Mouse (Mus musculus): ENCODE measurements around the gene Ggps1. TPM values are rescaled to one million over a fixed set of nuclear protein-coding genes. Genes with fewer than 3 reads are reported as not detected.

The Ggps1 gene
- polyA plus RNA-seq, 1 experiment from 2014 or later: 56.3 TPM

GRCm38 (mm10) chr13:14068035-14068434, 4.7 kb upstream of the Ggps1 start:
- no peak overlapping the region for H3K9ac ChIP-seq (replicated peaks; ENCODE audit: low read depth, low read length)
- no peak overlapping the region for H3K4me3 ChIP-seq (ENCODE audit: low read depth, low read length)
- H3K4me2 ChIP-seq (replicated peaks; ENCODE audit: low read depth, low read length): no peak overlapping the region
- no peaks in the 10 kb centered on the region for H3K27me3 ChIP-seq (ENCODE audit: control insufficient read depth, insufficient read depth, low read length)
- H3K4me1 ChIP-seq (ENCODE audit: control insufficient read depth, insufficient read depth, low read length): no peaks in the 10 kb centered on the region
- no peaks in the 10 kb centered on the region for H3K9me3 ChIP-seq (ENCODE audit: control insufficient read depth, low read depth, low read length)
- no peak for ATAC-seq (ENCODE audit: insufficient number of reproducible peaks, insufficient read depth, low FRiP score, low read depth)
- no peak overlapping the region for H3K27ac ChIP-seq (ENCODE audit: low read length)
- peaks cover 2% of the 10 kb centered on the region for H3K36me3 ChIP-seq (ENCODE audit: control insufficient read depth, insufficient read depth, low read length)

GRCm38 (mm10) chr13:14065701-14066100, 2.4 kb upstream of the Ggps1 start:
- H3K4me2 ChIP-seq (replicated peaks; ENCODE audit: low read depth, low read length): no peak overlapping the region
- H3K4me1 ChIP-seq (ENCODE audit: control insufficient read depth, insufficient read depth, low read length): peaks cover 6% of the 10 kb centered on the region; the same call in 1 of the 2 replicates
- H3K4me3 ChIP-seq (ENCODE audit: low read depth, low read length): no peak overlapping the region; the same call in 1 of the 2 replicates
- H3K36me3 ChIP-seq (ENCODE audit: control insufficient read depth, insufficient read depth, low read length): peaks cover 2% of the 10 kb centered on the region
- no peaks in the 10 kb centered on the region for H3K27me3 ChIP-seq (ENCODE audit: control insufficient read depth, insufficient read depth, low read length)
- no peak overlapping the region for H3K9ac ChIP-seq (replicated peaks; ENCODE audit: low read depth, low read length)
- 78% methylated on average over 1 of the region's 1 CpGs for WGBS
- H3K9me3 ChIP-seq (ENCODE audit: control insufficient read depth, low read depth, low read length): no peaks in the 10 kb centered on the region
- H3K27ac ChIP-seq (ENCODE audit: low read length): no peak overlapping the region
- no peak for ATAC-seq (ENCODE audit: insufficient number of reproducible peaks, insufficient read depth, low FRiP score, low read depth)

GRCm38 (mm10) chr13:14065028-14065380, 1.7 kb upstream of the Ggps1 start:
- Histone ChIP-seq H3K4me3 (ENCODE audit: low read depth, low read length) (peak overlapping the region; percentile 99), H3K9ac (replicated peaks; ENCODE audit: low read depth, low read length) (peak overlapping the region; percentile 98), H3K4me2 (replicated peaks; ENCODE audit: low read depth, low read length) (peak overlapping the region; percentile 68), H3K27me3 (ENCODE audit: control insufficient read depth, insufficient read depth, low read length) (no peaks in the 10 kb centered on the region), H3K27ac (ENCODE audit: low read length) (peak overlapping the region; percentile 97; the same call in 1 of the 2 replicates), H3K36me3 (ENCODE audit: control insufficient read depth, insufficient read depth, low read length) (peaks cover 2% of the 10 kb centered on the region), H3K4me1 (ENCODE audit: control insufficient read depth, insufficient read depth, low read length) (peaks cover 6% of the 10 kb centered on the region; the same call in 1 of the 2 replicates), H3K9me3 (ENCODE audit: control insufficient read depth, low read depth, low read length) (no peaks in the 10 kb centered on the region)
- ATAC-seq (ENCODE audit: insufficient number of reproducible peaks, insufficient read depth, low FRiP score, low read depth): no peak
- 16% methylated on average over 9 of the region's 9 CpGs for WGBS

DNA sequence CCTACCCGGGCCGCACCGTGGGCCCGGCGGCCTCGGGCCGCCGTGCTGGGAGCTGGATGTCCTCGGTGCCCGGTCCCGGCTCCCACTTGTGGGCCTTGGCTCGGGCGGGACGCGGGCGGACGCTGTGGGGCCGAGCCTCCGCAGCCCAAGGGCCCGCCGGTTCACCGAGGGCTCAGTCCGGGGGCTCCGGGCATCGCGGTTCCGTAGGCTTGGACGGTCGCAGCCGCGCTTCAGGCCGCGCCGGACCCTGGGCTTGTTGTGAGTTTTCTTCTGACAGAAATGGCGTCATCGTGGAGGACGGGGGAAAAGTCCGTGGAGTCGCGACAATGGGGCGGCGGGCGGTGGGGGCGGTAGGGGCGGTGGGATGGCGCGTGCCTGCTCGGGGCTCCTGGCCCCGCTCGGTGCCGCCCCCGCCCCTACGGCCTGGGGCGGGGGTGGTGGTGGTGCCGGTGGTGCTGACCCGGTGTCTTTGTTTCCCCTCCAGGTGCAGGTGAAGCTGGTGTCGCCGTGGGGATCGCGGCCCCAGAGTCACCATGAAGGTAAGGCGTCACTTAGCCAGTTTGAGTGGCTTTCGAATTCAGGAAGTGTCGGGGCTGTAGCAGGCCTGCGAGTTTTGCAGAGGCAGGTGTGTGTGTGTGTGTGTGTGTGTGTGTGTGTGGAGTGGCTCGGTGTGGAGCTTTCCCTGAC, 1.2 kb upstream of the Ggps1 start:
- Histone ChIP-seq H3K36me3 (ENCODE audit: control insufficient read depth, insufficient read depth, low read length) (peaks cover 2% of the 10 kb centered on the region), H3K9me3 (ENCODE audit: control insufficient read depth, low read depth, low read length) (no peaks in the 10 kb centered on the region), H3K4me1 (ENCODE audit: control insufficient read depth, insufficient read depth, low read length) (peaks cover 6% of the 10 kb centered on the region; the same call in 1 of the 2 replicates), H3K9ac (replicated peaks; ENCODE audit: low read depth, low read length) (peak overlapping the region; percentile 98), H3K4me2 (replicated peaks; ENCODE audit: low read depth, low read length) (peak overlapping the region; percentile 68), H3K27ac (ENCODE audit: low read length) (peak overlapping the region; percentile 97), H3K4me3 (ENCODE audit: low read depth, low read length) (peak overlapping the region; percentile 99), H3K27me3 (ENCODE audit: control insufficient read depth, insufficient read depth, low read length) (no peaks in the 10 kb centered on the region)
- ATAC-seq (ENCODE audit: insufficient number of reproducible peaks, insufficient read depth, low FRiP score, low read depth): no peak
- under 1% methylated on average over 60 of the region's 65 CpGs for WGBS

DNA sequence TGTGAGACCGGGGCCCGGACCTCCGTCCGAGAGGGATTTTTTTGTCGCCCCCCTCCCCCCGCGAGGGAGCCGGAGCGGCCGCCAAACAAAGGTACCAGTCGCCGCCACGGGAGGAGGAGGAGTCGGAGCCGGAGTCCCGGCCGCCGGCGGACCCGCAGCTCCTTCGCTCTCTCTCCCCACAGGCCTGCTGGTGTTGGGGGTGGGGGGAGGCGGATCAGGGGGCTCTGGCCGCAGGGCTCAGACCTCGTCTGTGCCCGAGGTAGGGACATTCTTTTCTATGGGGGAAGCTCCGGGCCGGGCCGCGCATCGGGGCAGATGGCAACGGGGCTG, 619 bp upstream of the Ggps1 start:
- H3K27me3 ChIP-seq (ENCODE audit: control insufficient read depth, insufficient read depth, low read length): no peaks in the 10 kb centered on the region
- H3K9ac ChIP-seq (replicated peaks; ENCODE audit: low read depth, low read length): peak overlapping the region; percentile 98
- peak overlapping the region; percentile 68; the same call in 1 of the 2 replicates for H3K4me2 ChIP-seq (replicated peaks; ENCODE audit: low read depth, low read length)
- peak overlapping the region; percentile 97 for H3K27ac ChIP-seq (ENCODE audit: low read length)
- peaks cover 2% of the 10 kb centered on the region; the same call in 1 of the 2 replicates for H3K36me3 ChIP-seq (ENCODE audit: control insufficient read depth, insufficient read depth, low read length)
- peak; percentile 23 for ATAC-seq (ENCODE audit: insufficient number of reproducible peaks, insufficient read depth, low FRiP score, low read depth)
- H3K4me1 ChIP-seq (ENCODE audit: control insufficient read depth, insufficient read depth, low read length): peaks cover 6% of the 10 kb centered on the region; the same call in 1 of the 2 replicates
- under 1% methylated on average over 21 of the region's 31 CpGs for WGBS
- H3K9me3 ChIP-seq (ENCODE audit: control insufficient read depth, low read depth, low read length): no peaks in the 10 kb centered on the region
- peak overlapping the region; percentile 99 for H3K4me3 ChIP-seq (ENCODE audit: low read depth, low read length)

- peak overlapping the region; percentile 71 for H3K4me2 ChIP-seq (replicated peaks; ENCODE audit: low read depth, low read length)
- H3K27ac ChIP-seq (ENCODE audit: low read length): peak overlapping the region; percentile 93
- H3K27me3 ChIP-seq (ENCODE audit: control insufficient read depth, insufficient read depth, low read length): no peaks in the 10 kb centered on the region
- no peaks in the 10 kb centered on the region for H3K9me3 ChIP-seq (ENCODE audit: control insufficient read depth, low read depth, low read length)
- no peak for ATAC-seq (ENCODE audit: insufficient number of reproducible peaks, insufficient read depth, low FRiP score, low read depth)
- WGBS: 9% methylated on average over 11 of the region's 11 CpGs
- peak overlapping the region; percentile 76 for H3K9ac ChIP-seq (replicated peaks; ENCODE audit: low read depth, low read length)
- H3K4me1 ChIP-seq (ENCODE audit: control insufficient read depth, insufficient read depth, low read length): peaks cover 6% of the 10 kb centered on the region; the same call in 1 of the 2 replicates
- peak overlapping the region; percentile 99 for H3K4me3 ChIP-seq (ENCODE audit: low read depth, low read length)
- peaks cover 2% of the 10 kb centered on the region; the same call in 1 of the 2 replicates for H3K36me3 ChIP-seq (ENCODE audit: control insufficient read depth, insufficient read depth, low read length)
Observed at GRCm38 (mm10) chr13:14062209-14063012, 877 bp downstream of the Ggps1 start.

DNA sequence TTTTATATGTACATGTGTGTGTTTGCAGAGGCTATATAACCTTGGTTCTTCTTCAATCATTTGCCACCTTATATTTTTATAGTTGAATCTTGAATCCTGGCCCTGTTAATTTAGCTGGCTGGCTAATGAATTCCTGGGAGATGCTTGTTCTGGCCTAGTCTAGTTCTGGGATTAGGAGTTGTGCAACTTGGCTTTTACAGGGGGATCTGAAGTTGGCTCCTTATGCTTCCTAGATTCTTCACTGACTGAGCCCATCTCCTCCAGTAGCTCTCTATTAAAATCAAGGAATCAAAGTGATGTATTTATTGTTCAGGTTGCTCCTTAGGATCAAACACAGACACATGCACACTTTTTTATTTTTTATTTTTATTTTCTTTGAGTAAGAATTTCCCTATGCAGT, 3.7 kb downstream of the Ggps1 start:
- Histone ChIP-seq H3K27me3 (ENCODE audit: control insufficient read depth, insufficient read depth, low read length) (no peaks in the 10 kb centered on the region), H3K4me1 (ENCODE audit: control insufficient read depth, insufficient read depth, low read length) (peaks cover 6% of the 10 kb centered on the region; the same call in 1 of the 2 replicates), H3K4me2 (replicated peaks; ENCODE audit: low read depth, low read length) (no peak overlapping the region), H3K4me3 (ENCODE audit: low read depth, low read length) (no peak overlapping the region), H3K9ac (replicated peaks; ENCODE audit: low read depth, low read length) (no peak overlapping the region), H3K9me3 (ENCODE audit: control insufficient read depth, low read depth, low read length) (no peaks in the 10 kb centered on the region), H3K36me3 (ENCODE audit: control insufficient read depth, insufficient read depth, low read length) (peaks cover 16% of the 10 kb centered on the region), H3K27ac (ENCODE audit: low read length) (no peak overlapping the region)
- no peak for ATAC-seq (ENCODE audit: insufficient number of reproducible peaks, insufficient read depth, low FRiP score, low read depth)

DNA sequence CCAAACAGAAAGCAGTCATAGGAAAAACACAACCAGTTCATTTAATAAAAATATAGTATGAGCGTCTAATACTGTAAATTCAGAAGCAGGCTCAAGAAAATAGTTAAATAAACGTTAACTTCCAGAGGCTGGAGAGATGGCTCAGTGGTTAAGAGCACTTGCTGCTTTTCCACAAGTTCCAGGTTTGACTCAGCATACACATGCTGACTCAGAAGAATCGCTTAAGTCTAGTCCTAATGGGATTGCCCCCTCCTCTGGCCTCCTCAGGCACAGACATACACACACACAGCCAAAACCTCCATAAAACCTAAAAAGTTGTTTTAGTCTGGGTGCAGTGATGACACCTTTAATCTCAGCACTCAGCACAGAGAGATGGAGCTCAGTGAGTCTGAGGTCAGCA, 6.5 kb downstream of the Ggps1 start:
- peaks cover 32% of the 10 kb centered on the region for H3K36me3 ChIP-seq (ENCODE audit: control insufficient read depth, insufficient read depth, low read length)
- H3K27ac ChIP-seq (ENCODE audit: low read length): no peak overlapping the region
- H3K27me3 ChIP-seq (ENCODE audit: control insufficient read depth, insufficient read depth, low read length): no peaks in the 10 kb centered on the region
- peaks cover 1% of the 10 kb centered on the region; the same call in 1 of the 2 replicates for H3K4me1 ChIP-seq (ENCODE audit: control insufficient read depth, insufficient read depth, low read length)
- no peak overlapping the region for H3K9ac ChIP-seq (replicated peaks; ENCODE audit: low read depth, low read length)
- H3K9me3 ChIP-seq (ENCODE audit: control insufficient read depth, low read depth, low read length): no peaks in the 10 kb centered on the region
- WGBS: 90% methylated on average over 3 of the region's 3 CpGs
- no peak for ATAC-seq (ENCODE audit: insufficient number of reproducible peaks, insufficient read depth, low FRiP score, low read depth)
- H3K4me3 ChIP-seq (ENCODE audit: low read depth, low read length): no peak overlapping the region
- H3K4me2 ChIP-seq (replicated peaks; ENCODE audit: low read depth, low read length): no peak overlapping the region

All from stomach, embryonic 14.5 days (tissue).